Mouse (Mus musculus): ENCODE measurements around the gene Hps5.

Gene Hps5

GRCm38 (mm10) chr7:46795287-46796205 is at the start of gene Hps5, which contains the start of gene Gtf2h1:
Hps5 (minus strand) TSS chr7:46796064.
Gtf2h1 (plus strand) TSS chr7:46796103.
- peak; percentile 99 for DNase-seq (ENCODE audit: low spot score)

GRCm38 (mm10) chr7:46845211-46845977 is 49.5 kb upstream of the Hps5 start:
- peak; percentile 94 for DNase-seq (ENCODE audit: low spot score)

- no peak for DNase-seq (ENCODE audit: low spot score)
These were observed 47.7 kb upstream of the Hps5 start for GRCm38 (mm10) chr7:46843576-46843975.

GRCm38 (mm10) chr7:46842278-46842677 is 46.4 kb upstream of the Hps5 start:
- no peak for DNase-seq (ENCODE audit: low spot score)

- DNase-seq (ENCODE audit: low spot score) = no peak
These were observed 45.1 kb upstream of the Hps5 start, which contains the start of gene Ldha for GRCm38 (mm10) chr7:46840787-46841525. Ldha (plus strand) TSS chr7:46841475.

GRCm38 (mm10) chr7:46840326-46840725 is 44.5 kb upstream of the Hps5 start:
- no peak for DNase-seq (ENCODE audit: low spot score)

- DNase-seq (ENCODE audit: low spot score) = no peak
These were observed 44.0 kb upstream of the Hps5 start for GRCm38 (mm10) chr7:46839861-46840260.

- DNase-seq (ENCODE audit: low spot score) = no peak
These were observed 43.6 kb upstream of the Hps5 start for GRCm38 (mm10) chr7:46839446-46839845.

- no peak for DNase-seq (ENCODE audit: low spot score)
These were observed 43.0 kb upstream of the Hps5 start for GRCm38 (mm10) chr7:46838891-46839302.

- DNase-seq (ENCODE audit: low spot score) = no peak
These were observed 42.3 kb upstream of the Hps5 start for GRCm38 (mm10) chr7:46838104-46838671.

- no peak for DNase-seq (ENCODE audit: low spot score)
These were observed 41.2 kb upstream of the Hps5 start for GRCm38 (mm10) chr7:46837073-46837472.

GRCm38 (mm10) chr7:46836357-46836756 is 40.5 kb upstream of the Hps5 start:
- no peak for DNase-seq (ENCODE audit: low spot score)

GRCm38 (mm10) chr7:46834994-46835610 is 39.2 kb upstream of the Hps5 start:
- DNase-seq (ENCODE audit: low spot score) = no peak

GRCm38 (mm10) chr7:46833670-46834255 is 37.9 kb upstream of the Hps5 start:
- DNase-seq (ENCODE audit: low spot score) = no peak

GRCm38 (mm10) chr7:46833266-46833665 is 37.4 kb upstream of the Hps5 start:
- peak; percentile 31 for DNase-seq (ENCODE audit: low spot score)

- peak; percentile 27 for DNase-seq (ENCODE audit: low spot score)
These were observed 36.4 kb upstream of the Hps5 start for GRCm38 (mm10) chr7:46832112-46832810.

- DNase-seq (ENCODE audit: low spot score) = no peak
These were observed 35.8 kb upstream of the Hps5 start for GRCm38 (mm10) chr7:46831693-46832092.

- peak; percentile 45 for DNase-seq (ENCODE audit: low spot score)
These were observed 35.1 kb upstream of the Hps5 start for GRCm38 (mm10) chr7:46830799-46831590.

- DNase-seq (ENCODE audit: low spot score) = peak; percentile 59
These were observed 34.0 kb upstream of the Hps5 start for GRCm38 (mm10) chr7:46829911-46830310.
